Mouse (Mus musculus) liver, adult 2 months (tissue): ENCODE results near the gene 4930469K13Rik. TPM values are rescaled to one million over a fixed set of nuclear protein-coding genes. Genes with fewer than 3 reads are reported as not detected.

Experiments used
- DNase-seq: peaks from one replicate; pipeline ENCODE4 v3.0.0-alpha.2; 2011; ENCODE audit warnings: low read depth, low spot score; ENCODE audit errors: extremely low read depth
- H3K27ac ChIP-seq: fragments of 200-500 bp; replicated peaks from 2 replicates; pipeline ENCODE4 v1.5.1; 2012; ENCODE audit warnings: low read depth, mild to moderate bottlenecking, control low read depth, inconsistent platforms, low read length; ENCODE audit not compliant: insufficient read depth
- H3K27me3 ChIP-seq: fragments of 200-500 bp; 2 replicates; pipeline ENCODE4 v1.6.1; 2012; ENCODE audit warnings: mild to moderate bottlenecking, moderate library complexity, low read length, inconsistent platforms; ENCODE audit not compliant: control insufficient read depth, insufficient read depth
- H3K36me3 ChIP-seq: fragments of 200-500 bp; 2 replicates; pipeline ENCODE4 v1.6.1; 2012; ENCODE audit warnings: low read length, inconsistent platforms; ENCODE audit not compliant: control insufficient read depth, insufficient read depth
- H3K4me1 ChIP-seq: fragments of 200-500 bp; 2 replicates; pipeline ENCODE4 v1.6.1; 2011; ENCODE audit warnings: low read length; ENCODE audit not compliant: control insufficient read depth, insufficient read depth
- H3K4me3 ChIP-seq: fragments of 200-500 bp; 2 replicates; pipeline ENCODE4 v1.5.1; 2011; ENCODE audit warnings: low read depth, mild to moderate bottlenecking, control low read depth, low read length, moderate library complexity; ENCODE audit not compliant: insufficient read depth
- H3K79me2 ChIP-seq: fragments of 200-500 bp; 2 replicates; pipeline ENCODE4 v1.6.1; 2012; ENCODE audit warnings: inconsistent platforms, mild to moderate bottlenecking, low read length, moderate library complexity; ENCODE audit not compliant: control insufficient read depth, insufficient read depth
- H3K9ac ChIP-seq: fragments of 200-500 bp; 2 replicates; pipeline ENCODE4 v1.6.1; 2012; ENCODE audit warnings: low read depth, mild to moderate bottlenecking, control low read depth, inconsistent platforms, low read length
- CTCF ChIP-seq: fragments of 200-500 bp; IDR thresholded peaks from 2 replicates; pipeline ENCODE4 v1.5.1; 2011; ENCODE audit warnings: low read depth, low read length, control low read depth
- POLR2A ChIP-seq: fragments of 200-500 bp; IDR thresholded peaks from 2 replicates; pipeline ENCODE4 v1.6.1; 2011; ENCODE audit warnings: low read length, control low read depth; ENCODE audit not compliant: insufficient read depth; ENCODE audit errors: extremely low read depth
- WGBS: fragments of 180-500 bp; shearing (Covaris S2); methylation state at CpG from one replicate; pipeline ENCODE4 v1.1.7; 2018; 5-methylcytosine and 5-hydroxymethylcytosine counted together
- polyA plus RNA-seq: library from polyadenylated mRNA; depleted of rRNA; stranded (reverse); fragments of >200 nt; gene quantifications from 2 replicates; pipeline ENCODE4 v1.2.3, GENCODE M21; 2012
- total RNA-seq: library from RNA; depleted of rRNA; stranded (reverse); fragments of >200 nt; gene quantifications from 2 replicates; pipeline ENCODE4 v1.2.3, GENCODE M21; 2014

4930469K13Rik gene
- total and polyA plus RNA-seq, 2 experiments, result not detected

- H3K27me3 ChIP-seq, result no peaks in the 10 kb centered on the region
- no peak for DNase-seq
- no peak overlapping the region for H3K9ac ChIP-seq
- no peak overlapping the region for H3K4me3 ChIP-seq
- no peaks in the 10 kb centered on the region; the same call in 1 of the 2 replicates for H3K4me1 ChIP-seq
- H3K27ac ChIP-seq, result no peak overlapping the region
- no peaks in the 10 kb centered on the region for H3K79me2 ChIP-seq
- no peak for TF ChIP-seq POLR2A
- TF ChIP-seq CTCF, result no peak
- 21% methylated on average over 10 of the region's 10 CpGs for WGBS
- no peaks in the 10 kb centered on the region for H3K36me3 ChIP-seq
These were observed 166.4 kb downstream of the 4930469K13Rik start for GRCm38 (mm10) chr11:33931836-33932385.

GRCm38 (mm10) chr11:33929412-33929811, 168.9 kb downstream of the 4930469K13Rik start:
- TF ChIP-seq CTCF, result no peak
- no peak for TF ChIP-seq POLR2A
- Histone ChIP-seq H3K79me2 (no peaks in the 10 kb centered on the region), H3K27me3 (no peaks in the 10 kb centered on the region), H3K4me3 (no peak overlapping the region), H3K27ac (no peak overlapping the region), H3K4me1 (no peaks in the 10 kb centered on the region; the same call in 1 of the 2 replicates), H3K36me3 (no peaks in the 10 kb centered on the region), H3K9ac (no peak overlapping the region)
- DNase-seq, result no peak
- WGBS, result 78% methylated on average over 11 of the region's 11 CpGs

- WGBS, result 36% methylated on average over 7 of the region's 7 CpGs
- Histone ChIP-seq H3K9ac (no peak overlapping the region), H3K4me3 (no peak overlapping the region), H3K36me3 (no peaks in the 10 kb centered on the region), H3K27me3 (no peaks in the 10 kb centered on the region), H3K27ac (no peak overlapping the region), H3K79me2 (no peaks in the 10 kb centered on the region), H3K4me1 (no peaks in the 10 kb centered on the region; the same call in 1 of the 2 replicates)
- TF ChIP-seq POLR2A (no peak), CTCF (peak; percentile 49; the same call in 1 of the 2 replicates)
- DNase-seq, result peak; percentile 12
These were observed 169.7 kb downstream of the 4930469K13Rik start for GRCm38 (mm10) chr11:33928658-33929057.

GRCm38 (mm10) chr11:33927836-33928235, 170.5 kb downstream of the 4930469K13Rik start:
- no peaks in the 10 kb centered on the region for H3K36me3 ChIP-seq
- H3K4me1 ChIP-seq, result no peaks in the 10 kb centered on the region; the same call in 1 of the 2 replicates
- H3K9ac ChIP-seq, result no peak overlapping the region
- H3K27ac ChIP-seq, result no peak overlapping the region
- no peaks in the 10 kb centered on the region for H3K79me2 ChIP-seq
- no peak overlapping the region for H3K4me3 ChIP-seq
- TF ChIP-seq CTCF (no peak), POLR2A (no peak)
- no peak for DNase-seq
- WGBS, result 69% methylated on average over 4 of the region's 4 CpGs
- no peaks in the 10 kb centered on the region for H3K27me3 ChIP-seq

GRCm38 (mm10) chr11:33927321-33927720, 171.0 kb downstream of the 4930469K13Rik start:
- Histone ChIP-seq H3K4me1 (no peaks in the 10 kb centered on the region; the same call in 1 of the 2 replicates), H3K4me3 (no peak overlapping the region), H3K27ac (no peak overlapping the region), H3K9ac (no peak overlapping the region), H3K79me2 (no peaks in the 10 kb centered on the region), H3K36me3 (no peaks in the 10 kb centered on the region), H3K27me3 (no peaks in the 10 kb centered on the region)
- TF ChIP-seq POLR2A (no peak), CTCF (no peak)
- 57% methylated on average over 6 of the region's 6 CpGs for WGBS
- DNase-seq, result no peak

GRCm38 (mm10) chr11:33926551-33926950, 171.8 kb downstream of the 4930469K13Rik start:
- Histone ChIP-seq H3K79me2 (no peaks in the 10 kb centered on the region), H3K27ac (no peak overlapping the region), H3K36me3 (no peaks in the 10 kb centered on the region), H3K9ac (no peak overlapping the region), H3K4me3 (no peak overlapping the region), H3K4me1 (no peaks in the 10 kb centered on the region), H3K27me3 (no peaks in the 10 kb centered on the region)
- no peak for TF ChIP-seq CTCF
- no peak for DNase-seq
- 23% methylated on average over 2 of the region's 2 CpGs for WGBS
